Mouse (Mus musculus): ENCODE measurements around the gene Gm20388.

The Gm20388 gene

GRCm38 (mm10) chr8:120563348-120563724 lies 652.7 kb downstream of the Gm20388 start:
- no peak for DNase-seq

- peak; percentile 93 for DNase-seq
Observed at GRCm38 (mm10) chr8:120563851-120564837, 653.5 kb downstream of the Gm20388 start.

GRCm38 (mm10) chr8:120565151-120565711 lies 654.6 kb downstream of the Gm20388 start:
- DNase-seq = no peak

GRCm38 (mm10) chr8:120566681-120567080 lies 656.0 kb downstream of the Gm20388 start:
- no peak for DNase-seq

- DNase-seq = no peak
Observed at GRCm38 (mm10) chr8:120567731-120568130, 657.1 kb downstream of the Gm20388 start.

- DNase-seq = no peak
Observed at GRCm38 (mm10) chr8:120568164-120568798, 657.6 kb downstream of the Gm20388 start.

GRCm38 (mm10) chr8:120569123-120569522 lies 658.5 kb downstream of the Gm20388 start:
- DNase-seq = no peak

- peak; percentile 83 for DNase-seq
Observed at GRCm38 (mm10) chr8:120569939-120570715, 659.5 kb downstream of the Gm20388 start.

GRCm38 (mm10) chr8:120571561-120571960 lies 660.9 kb downstream of the Gm20388 start:
- no peak for DNase-seq

- DNase-seq = peak; percentile 38
Observed at GRCm38 (mm10) chr8:120572534-120572933, 661.9 kb downstream of the Gm20388 start.

- no peak for DNase-seq
Observed at GRCm38 (mm10) chr8:120573866-120574265, 663.2 kb downstream of the Gm20388 start.

GRCm38 (mm10) chr8:120574941-120575340 lies 664.3 kb downstream of the Gm20388 start:
- no peak for DNase-seq

- DNase-seq = no peak
Observed at GRCm38 (mm10) chr8:120575801-120576200, 665.2 kb downstream of the Gm20388 start.

- DNase-seq = no peak
Observed at GRCm38 (mm10) chr8:120577821-120578220, 667.2 kb downstream of the Gm20388 start.

- DNase-seq = no peak
Observed at GRCm38 (mm10) chr8:120580336-120581000, 669.8 kb downstream of the Gm20388 start.

- no peak for DNase-seq
Observed at GRCm38 (mm10) chr8:120581329-120581728, 670.7 kb downstream of the Gm20388 start.

- DNase-seq = no peak
Observed at GRCm38 (mm10) chr8:120581811-120582210, 671.2 kb downstream of the Gm20388 start.

- DNase-seq = no peak
Observed at GRCm38 (mm10) chr8:120585521-120585920, 674.9 kb downstream of the Gm20388 start.

- peak; percentile 99 for DNase-seq
Observed at GRCm38 (mm10) chr8:120588908-120589771, 678.5 kb downstream of the Gm20388 start, which contains the start of gene Gins2. Gene Gins2 (minus strand): TSS chr8:120589304.

- DNase-seq = no peak
Observed at GRCm38 (mm10) chr8:120589921-120590320, 679.3 kb downstream of the Gm20388 start.
